Mouse (Mus musculus) embryo, embryonic 10.5 days (tissue): ENCODE measurements around the gene Rassf1.

Experiments
- DNase-seq: peaks from one replicate; pipeline ENCODE4 v3.0.0-alpha.2; 2015; ENCODE audit warnings: low spot score

Rassf1 gene

GRCm38 (mm10) chr9:107580501-107581317 lies 29.4 kb downstream of the Rassf1 start, which contains the start of gene Hyal3:
Hyal3 (plus strand) TSS chr9:107580818.
- peak; percentile 92 for DNase-seq

- no peak for DNase-seq
Measured at GRCm38 (mm10) chr9:107581584-107581983, 30.2 kb downstream of the Rassf1 start.

GRCm38 (mm10) chr9:107582509-107583062 lies 31.2 kb downstream of the Rassf1 start:
- DNase-seq, result no peak

GRCm38 (mm10) chr9:107583174-107583573 lies 31.8 kb downstream of the Rassf1 start:
- no peak for DNase-seq

GRCm38 (mm10) chr9:107586504-107586903 lies 35.1 kb downstream of the Rassf1 start:
- no peak for DNase-seq

- peak; percentile 100 for DNase-seq
Measured at GRCm38 (mm10) chr9:107586974-107587832, 35.8 kb downstream of the Rassf1 start, which contains the start of gene Ifrd2. Ifrd2 (plus strand) TSS chr9:107587642.

GRCm38 (mm10) chr9:107587833-107588639 lies 36.7 kb downstream of the Rassf1 start:
- peak; percentile 71 for DNase-seq

GRCm38 (mm10) chr9:107590058-107590772 lies 38.9 kb downstream of the Rassf1 start:
- no peak for DNase-seq

GRCm38 (mm10) chr9:107590773-107591060 lies 39.4 kb downstream of the Rassf1 start:
- DNase-seq, result no peak

GRCm38 (mm10) chr9:107593101-107593976 lies 42.0 kb downstream of the Rassf1 start:
- no peak for DNase-seq

GRCm38 (mm10) chr9:107594281-107595062 lies 43.1 kb downstream of the Rassf1 start:
- no peak for DNase-seq

GRCm38 (mm10) chr9:107596619-107597569 lies 45.5 kb downstream of the Rassf1 start:
- DNase-seq, result no peak

- DNase-seq, result no peak
Measured at GRCm38 (mm10) chr9:107598385-107598784, 47.0 kb downstream of the Rassf1 start.

GRCm38 (mm10) chr9:107599433-107599832 lies 48.1 kb downstream of the Rassf1 start:
- DNase-seq, result no peak

GRCm38 (mm10) chr9:107599842-107600241 lies 48.5 kb downstream of the Rassf1 start:
- no peak for DNase-seq

- no peak for DNase-seq
Measured at GRCm38 (mm10) chr9:107600745-107601144, 49.4 kb downstream of the Rassf1 start.

- DNase-seq, result no peak
Measured at GRCm38 (mm10) chr9:107601275-107601674, 49.9 kb downstream of the Rassf1 start.

- peak; percentile 95 for DNase-seq
Measured at GRCm38 (mm10) chr9:107602068-107602648, 50.8 kb downstream of the Rassf1 start.
